Mouse (Mus musculus): Measurements from ENCODE around the gene Ube2c. TPM values are rescaled to one million over a fixed set of nuclear protein-coding genes. Genes with fewer than 3 reads are reported as not detected.

The Ube2c gene
- total and polyA plus RNA-seq, 3 experiments, result 177 to 365 (median 257) TPM

- TF ChIP-seq TAL1 (IDR thresholded peaks at IDR 0.05; ENCODE audit: low read length), result no peak
- TF ChIP-seq RAD21 (IDR thresholded peaks at IDR 0.05; ENCODE audit: low read depth, low read length), result peak; percentile 93
- TF ChIP-seq CTCF (IDR thresholded peaks at IDR 0.05 in 2 of 3, conservative IDR thresholded peaks at IDR 0.05 in 1 of 3; ENCODE audit: control insufficient read depth in 1 of 3, insufficient read depth in 1 of 3, low read depth in 2 of 3, low read length in 3 of 3, poor library complexity in 1 of 3, severe bottlenecking in 1 of 3), result peak; percentile 77 to 95 (median 88)
- TF ChIP-seq UBTF (IDR thresholded peaks at IDR 0.05; ENCODE audit: borderline replicate concordance, insufficient read depth, low read depth, low read length), result no peak
- no peak for TF ChIP-seq TCF12 (IDR thresholded peaks at IDR 0.05; ENCODE audit: low read depth, low read length)
- TF ChIP-seq POLR2AphosphoS5 (IDR thresholded peaks at IDR 0.05; ENCODE audit: borderline replicate concordance, low read depth, low read length), result no peak
- no peak for TF ChIP-seq GATA1 (IDR thresholded peaks at IDR 0.05; ENCODE audit: low read depth, low read length)
- no peak for TF ChIP-seq RCOR1 (IDR thresholded peaks at IDR 0.05; ENCODE audit: low read depth, low read length)
- TF ChIP-seq ZNF384 (IDR thresholded peaks at IDR 0.05; ENCODE audit: low read depth, low read length), result no peak
- TF ChIP-seq MAFK (IDR thresholded peaks at IDR 0.05; ENCODE audit: borderline replicate concordance, low read depth, low read length), result no peak
- TF ChIP-seq MEF2A (IDR thresholded peaks at IDR 0.05; ENCODE audit: extremely low read depth, insufficient replicate concordance, low read depth, low read length, poor library complexity, severe bottlenecking), result no peak
- peak; percentile 92 for TF ChIP-seq ZC3H11A (IDR thresholded peaks at IDR 0.05; ENCODE audit: low read depth, low read length)
- no peak for TF ChIP-seq NELFE (IDR thresholded peaks at IDR 0.05; ENCODE audit: low read depth, low read length)
- TF ChIP-seq MAZ (IDR thresholded peaks at IDR 0.05; ENCODE audit: low read depth, low read length), result no peak
Measured at GRCm38 (mm10) chr2:164725895-164726619, 43.6 kb upstream of the Ube2c start (continued).

DNA sequence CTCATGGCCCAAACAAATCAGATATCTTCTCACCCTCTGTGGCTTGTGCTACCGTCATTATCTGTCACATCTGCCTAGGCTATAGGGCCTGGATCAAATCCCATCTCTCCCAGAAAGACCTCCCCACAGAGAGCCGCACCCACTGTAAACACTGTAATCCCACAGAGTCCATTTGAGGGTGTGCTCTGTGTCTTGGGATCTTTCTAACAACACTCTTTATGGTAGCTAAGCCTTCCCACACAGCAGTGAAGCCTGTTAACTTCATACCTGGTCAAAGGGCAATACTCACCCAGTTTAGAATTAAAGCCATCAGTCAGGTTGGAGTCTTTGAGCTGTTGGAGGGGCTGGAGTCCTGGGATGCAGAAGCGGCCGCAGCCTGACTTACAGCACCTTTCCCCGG, 38.0 kb upstream of the Ube2c start:
- Histone ChIP-seq H3K27me3 (ENCODE audit: control insufficient read depth in 1 of 2, insufficient read depth in 2 of 2, low read length in 2 of 2) (peaks cover 1 to 11% of the 10 kb centered on the region in 2 experiments; a peak in 2 of 4 replicates), H3K27ac (ENCODE audit: control insufficient read depth, low read depth, low read length) (no peak overlapping the region), H3K36me3 (ENCODE audit: control insufficient read depth in 1 of 2, insufficient read depth in 2 of 2, low read length in 2 of 2) (no peaks in the 10 kb centered on the region), H3K79me2 (ENCODE audit: control insufficient read depth, insufficient read depth, low read length, poor library complexity) (no peaks in the 10 kb centered on the region), H3K4me3 (ENCODE audit: control insufficient read depth in 1 of 2, insufficient read depth in 1 of 2, low read depth in 2 of 2, low read length in 2 of 2) (no peak overlapping the region), H3K4me1 (ENCODE audit: control insufficient read depth in 1 of 2, insufficient read depth in 2 of 2, low read length in 2 of 2) (0 out of 4 replicates have a peak, but pooled peaks cover 0 to 2% of the 10 kb centered on the region in 2 experiments), H3K9ac (ENCODE audit: control insufficient read depth, low read depth, low read length, poor library complexity, severe bottlenecking) (no peak overlapping the region), H3K9me3 (replicated peaks; ENCODE audit: insufficient read depth, low read length) (no peaks in the 10 kb centered on the region)
- TF ChIP-seq GATA1 (IDR thresholded peaks at IDR 0.05; ENCODE audit: low read depth, low read length), result 0 out of 2 replicates have a peak, but pooled peaks have one; percentile 5
- no peak for TF ChIP-seq MYB (IDR thresholded peaks at IDR 0.05; ENCODE audit: low read depth, low read length)
- TF ChIP-seq BHLHE40 (IDR thresholded peaks at IDR 0.05; ENCODE audit: borderline replicate concordance, low read depth, low read length), result no peak
- no peak for DNase-seq (ENCODE audit: low read depth, low spot score)

- Histone ChIP-seq H3K27me3 (ENCODE audit: control insufficient read depth in 1 of 2, insufficient read depth in 2 of 2, low read length in 2 of 2) (peaks cover 1 to 5% of the 10 kb centered on the region in 2 experiments; a peak in 3 of 4 replicates), H3K9ac (ENCODE audit: control insufficient read depth, low read depth, low read length, poor library complexity, severe bottlenecking) (no peak overlapping the region), H3K27ac (ENCODE audit: control insufficient read depth, low read depth, low read length) (no peak overlapping the region), H3K79me2 (ENCODE audit: control insufficient read depth, insufficient read depth, low read length, poor library complexity) (no peaks in the 10 kb centered on the region), H3K4me3 (ENCODE audit: control insufficient read depth in 1 of 2, insufficient read depth in 1 of 2, low read depth in 2 of 2, low read length in 2 of 2) (no peak overlapping the region), H3K4me1 (ENCODE audit: control insufficient read depth in 1 of 2, insufficient read depth in 2 of 2, low read length in 2 of 2) (0 out of 4 replicates have a peak, but pooled peaks cover 0 to 2% of the 10 kb centered on the region in 2 experiments), H3K36me3 (ENCODE audit: control insufficient read depth in 1 of 2, insufficient read depth in 2 of 2, low read length in 2 of 2) (no peaks in the 10 kb centered on the region), H3K9me3 (replicated peaks; ENCODE audit: insufficient read depth, low read length) (no peaks in the 10 kb centered on the region)
- no peak for TF ChIP-seq BHLHE40 (IDR thresholded peaks at IDR 0.05; ENCODE audit: borderline replicate concordance, low read depth, low read length)
- TF ChIP-seq SMC3 (IDR thresholded peaks at IDR 0.05; ENCODE audit: low read depth, low read length), result no peak
- TF ChIP-seq RCOR1 (IDR thresholded peaks at IDR 0.05; ENCODE audit: low read depth, low read length), result no peak
- TF ChIP-seq E2F4 (IDR thresholded peaks at IDR 0.05; ENCODE audit: borderline replicate concordance, low read depth, low read length), result no peak
- TF ChIP-seq ZC3H11A (IDR thresholded peaks at IDR 0.05; ENCODE audit: low read depth, low read length), result no peak
- TF ChIP-seq MYB (IDR thresholded peaks at IDR 0.05; ENCODE audit: low read depth, low read length), result no peak
- TF ChIP-seq GABPA (IDR thresholded peaks at IDR 0.05; ENCODE audit: low read depth, low read length), result no peak
- TF ChIP-seq ZKSCAN1 (IDR thresholded peaks at IDR 0.05; ENCODE audit: low read depth, low read length), result no peak
- no peak for TF ChIP-seq POLR2AphosphoS5 (IDR thresholded peaks at IDR 0.05; ENCODE audit: borderline replicate concordance, low read depth, low read length)
- TF ChIP-seq HCFC1 (IDR thresholded peaks at IDR 0.05; ENCODE audit: low read depth, low read length), result no peak
- no peak for TF ChIP-seq MXI1 (IDR thresholded peaks at IDR 0.05; ENCODE audit: low read depth, low read length)
- TF ChIP-seq SIN3A (IDR thresholded peaks at IDR 0.05; ENCODE audit: low read length), result no peak
- TF ChIP-seq TBP (IDR thresholded peaks at IDR 0.05; ENCODE audit: low read depth, low read length), result no peak
- TF ChIP-seq TCF12 (IDR thresholded peaks at IDR 0.05; ENCODE audit: low read depth, low read length), result no peak
- no peak for TF ChIP-seq CHD2 (IDR thresholded peaks at IDR 0.05; ENCODE audit: low read length)
- TF ChIP-seq POLR2A (IDR thresholded peaks at IDR 0.05; ENCODE audit: control insufficient read depth in 1 of 2, insufficient read depth in 1 of 2, low read depth in 1 of 2, low read length in 2 of 2, poor library complexity in 1 of 2), result no peak
- no peak for TF ChIP-seq ELF1 (IDR thresholded peaks at IDR 0.05; ENCODE audit: low read depth, low read length)
- TF ChIP-seq KAT2A (conservative IDR thresholded peaks at IDR 0.05; ENCODE audit: low read depth, low read length), result no peak
- DNase-seq (ENCODE audit: low read depth, low spot score), result no peak
Measured at GRCm38 (mm10) chr2:164733259-164733658, 36.4 kb upstream of the Ube2c start.

Measured in MEL (cell line).